In genomic region chr2:127537548-127537947, GRCm38 (mm10) we compare ENCODE assay signal across 22 mouse cellular contexts. TPM values are rescaled to one million over a fixed set of nuclear protein-coding genes. Genes with fewer than 3 reads are reported as not detected.
DNase-seq lines count a peak whose midpoint lies in the region; ATAC-seq and TF ChIP-seq lines count a peak whose summit lies in the region.
"Had no signal": no experiment of that assay in that cellular context is flagged by ENCODE, and none has a peak within 500 bp of the region (broad histone marks: within the 10 kb centered on the region; RNA-seq: fewer than 3 reads in every experiment).

No protein-coding gene starts in this region.

- ATAC-seq in frontal cortex, adult (ENCODE audit: low TSS enrichment), result peak; percentile 84
- no peak for ATAC-seq in midbrain, embryonic 11.5 days (ENCODE audit: low FRiP score)
- no peak for ATAC-seq in midbrain, postnatal 0 days (ENCODE audit: low FRiP score)
- ATAC-seq: intestine, embryonic 15.5 days; midbrain, embryonic 15.5 days had no signal

- no peak for TF ChIP-seq CTCF in midbrain, postnatal 0 days (IDR thresholded peaks at IDR 0.05)

- peaks cover 5% of the 10 kb centered on the region; the same call in 1 of the 2 replicates for H3K4me1 ChIP-seq in midbrain, embryonic 11.5 days (ENCODE audit: control insufficient read depth, insufficient read depth, low read length)
- H3K4me1 ChIP-seq in midbrain, postnatal 0 days (ENCODE audit: insufficient read depth, low read length), result no peaks in the 10 kb centered on the region
- H3K4me1 ChIP-seq: stomach, embryonic 15.5 days had no signal

- no peaks in the 10 kb centered on the region for H3K36me3 ChIP-seq in midbrain, embryonic 11.5 days (ENCODE audit: control insufficient read depth, insufficient read depth, low read length)
- H3K36me3 ChIP-seq in midbrain, postnatal 0 days (ENCODE audit: insufficient read depth, low read length), result no peaks in the 10 kb centered on the region
- H3K36me3 ChIP-seq: embryonic facial prominence, embryonic 10.5 days; hindbrain, embryonic 12.5 days; intestine, embryonic 15.5 days; midbrain, embryonic 15.5 days; stomach, embryonic 15.5 days had no signal

- no peaks in the 10 kb centered on the region for H3K9me3 ChIP-seq in midbrain, embryonic 11.5 days (ENCODE audit: control insufficient read depth, low read length)
- H3K9me3 ChIP-seq in midbrain, postnatal 0 days (ENCODE audit: low read length), result no peaks in the 10 kb centered on the region
- H3K9me3 ChIP-seq: embryonic facial prominence, embryonic 10.5 days; hindbrain, embryonic 12.5 days; intestine, embryonic 15.5 days; midbrain, embryonic 15.5 days; stomach, embryonic 15.5 days had no signal

- H3K9ac ChIP-seq in midbrain, embryonic 11.5 days (ENCODE audit: low read length), result no peak overlapping the region
- H3K9ac ChIP-seq in midbrain, postnatal 0 days (replicated peaks; ENCODE audit: low read length, poor library complexity, severe bottlenecking), result no peak overlapping the region
- H3K9ac ChIP-seq: hindbrain, embryonic 12.5 days; intestine, embryonic 15.5 days; lung, embryonic 14.5 days; midbrain, embryonic 15.5 days; stomach, embryonic 15.5 days had no signal

- H3K27ac ChIP-seq in midbrain, embryonic 11.5 days (ENCODE audit: low read depth, low read length), result no peak overlapping the region
- H3K27ac ChIP-seq in midbrain, postnatal 0 days (ENCODE audit: low read depth, low read length), result no peak overlapping the region
- H3K27ac ChIP-seq: embryonic facial prominence, embryonic 10.5 days; hindbrain, embryonic 12.5 days; intestine, embryonic 15.5 days; kidney, postnatal 0 days; midbrain, embryonic 15.5 days; stomach, embryonic 15.5 days had no signal

- 80% methylated on average over 3 of the region's 3 CpGs for WGBS in midbrain, embryonic 11.5 days
- 73% methylated on average over 3 of the region's 3 CpGs for WGBS in midbrain, postnatal 0 days

- H3K27me3 ChIP-seq in midbrain, embryonic 11.5 days (ENCODE audit: control insufficient read depth, insufficient read depth, low read length), result peaks cover 34% of the 10 kb centered on the region
- peaks cover 27% of the 10 kb centered on the region for H3K27me3 ChIP-seq in midbrain, postnatal 0 days (ENCODE audit: insufficient read depth, low read length)

- no peak overlapping the region for H3K4me3 ChIP-seq in midbrain, embryonic 11.5 days (ENCODE audit: low read depth, low read length)
- H3K4me3 ChIP-seq in midbrain, postnatal 0 days (ENCODE audit: low read depth, low read length), result no peak overlapping the region
- H3K4me3 ChIP-seq: embryonic facial prominence, embryonic 10.5 days; erythroblast, embryonic 14.5 days; hindbrain, embryonic 12.5 days; intestine, embryonic 15.5 days; midbrain, embryonic 15.5 days; stomach, embryonic 15.5 days had no signal

- no peak for DNase-seq in frontal cortex, postnatal 10 days (ENCODE audit: low spot score in 2 of 2)
- peak; percentile 47 for DNase-seq in midbrain, embryonic 11.5 days (ENCODE audit: low spot score, missing footprints)
- DNase-seq in midbrain, postnatal 0 days (ENCODE audit: low spot score), result no peak
- DNase-seq in adrenal gland, postnatal 25 days, result peak; percentile 45
- peak; percentile 58 to 64 for DNase-seq in right cerebral cortex, postnatal 36 days (ENCODE audit: low spot score in 2 of 2)
- no peak for DNase-seq in testis, postnatal 14 days (ENCODE audit: low spot score)
- DNase-seq in kidney, postnatal 4 days, result no peak
- DNase-seq: B cell, adult 2 months; cerebellum, postnatal 36 days; heart, adult 18-20 months; lung, embryonic 14.5 days; spleen, adult 18-20 months had no signal

- no peak overlapping the region for H3K4me2 ChIP-seq in midbrain, embryonic 11.5 days
- no peak overlapping the region for H3K4me2 ChIP-seq in midbrain, postnatal 0 days (ENCODE audit: low read depth, low read length, poor library complexity, severe bottlenecking)
- H3K4me2 ChIP-seq: hindbrain, embryonic 12.5 days; intestine, embryonic 15.5 days; liver, embryonic 11.5 days; lung, embryonic 14.5 days; midbrain, embryonic 15.5 days; stomach, embryonic 15.5 days had no signal

RNA-seq across cellular contexts. Expression of gene Prom2, which starts 3.7 kb away (rescaled TPM):
- polyA plus RNA-seq in midbrain, embryonic 11.5 days (2014; fragmentation: Nextera tagmentation; extraction: Ambion mirVana), result 0.32 TPM in 1 of 2 replicates, not detected in the other
- 0.44 TPM in 1 of 2 replicates, not detected in the other for total RNA-seq in midbrain, postnatal 0 days (2014; rRNA removed)
- polyA plus RNA-seq in midbrain, postnatal 0 days (2015; fragmentation: Nextera tagmentation; extraction: Ambion mirVana), result 0.06 and 0.09 TPM in 2 replicates
- 0.18 TPM in 1 of 2 replicates, not detected in the other for total RNA-seq in adrenal gland, postnatal 25 days (2021)
- total RNA-seq: megakaryocyte progenitor cell, adult 5-6 weeks had no signal
- polyA plus RNA-seq: erythroblast, embryonic 14.5 days had no signal

RNA-seq across cellular contexts. Expression of gene Kcnip3, which starts 15.7 kb away (rescaled TPM):
- polyA plus RNA-seq in midbrain, embryonic 11.5 days (2014; fragmentation: Nextera tagmentation; extraction: Ambion mirVana), result 3.9 and 4.4 TPM in 2 replicates
- total RNA-seq in midbrain, postnatal 0 days (2014; rRNA removed), result 24.6 and 33.2 TPM in 2 replicates
- 14.2 and 17.1 TPM in 2 replicates for polyA plus RNA-seq in midbrain, postnatal 0 days (2015; fragmentation: Nextera tagmentation; extraction: Ambion mirVana)
- total RNA-seq in adrenal gland, postnatal 25 days (2021), result 4.8 and 6.0 TPM in 2 replicates

RNA-seq across cellular contexts. Expression of gene Zfp661, which starts 49.3 kb away (rescaled TPM):
- polyA plus RNA-seq in midbrain, embryonic 11.5 days (2014; fragmentation: Nextera tagmentation; extraction: Ambion mirVana), result 8.9 and 9.2 TPM in 2 replicates
- total RNA-seq in midbrain, postnatal 0 days (2014; rRNA removed), result 6.8 and 7.0 TPM in 2 replicates
- polyA plus RNA-seq in midbrain, postnatal 0 days (2015; fragmentation: Nextera tagmentation; extraction: Ambion mirVana), result 3.7 and 4.1 TPM in 2 replicates
- total RNA-seq in adrenal gland, postnatal 25 days (2021), result 4.5 and 4.8 TPM in 2 replicates
- polyA plus RNA-seq: erythroblast, embryonic 14.5 days had no signal

RNA-seq across cellular contexts. Expression of gene Mrps5, which starts 49.5 kb away (rescaled TPM):
- polyA plus RNA-seq in midbrain, embryonic 11.5 days (2014; fragmentation: Nextera tagmentation; extraction: Ambion mirVana), result 159 and 170 TPM in 2 replicates
- total RNA-seq in midbrain, postnatal 0 days (2014; rRNA removed), result 69.4 and 87.5 TPM in 2 replicates
- 134 and 140 TPM in 2 replicates for polyA plus RNA-seq in midbrain, postnatal 0 days (2015; fragmentation: Nextera tagmentation; extraction: Ambion mirVana)
- total RNA-seq in adrenal gland, postnatal 25 days (2021), result 97.4 and 98.4 TPM in 2 replicates

Comparison
In these comparisons a context has a peak if more than half of its experiments do, and no peak if none do; other contexts are left out.
1. DNase-seq: peak in midbrain, embryonic 11.5 days (single experiment), adrenal gland, postnatal 25 days (single experiment) and right cerebral cortex, postnatal 36 days (2 of 2); none in frontal cortex, postnatal 10 days (0 of 2), midbrain, postnatal 0 days (single experiment), testis, postnatal 14 days (single experiment) and kidney, postnatal 4 days (0 of 2).